Mouse (Mus musculus): ENCODE data around the gene Sbds.

The Sbds gene

DNA sequence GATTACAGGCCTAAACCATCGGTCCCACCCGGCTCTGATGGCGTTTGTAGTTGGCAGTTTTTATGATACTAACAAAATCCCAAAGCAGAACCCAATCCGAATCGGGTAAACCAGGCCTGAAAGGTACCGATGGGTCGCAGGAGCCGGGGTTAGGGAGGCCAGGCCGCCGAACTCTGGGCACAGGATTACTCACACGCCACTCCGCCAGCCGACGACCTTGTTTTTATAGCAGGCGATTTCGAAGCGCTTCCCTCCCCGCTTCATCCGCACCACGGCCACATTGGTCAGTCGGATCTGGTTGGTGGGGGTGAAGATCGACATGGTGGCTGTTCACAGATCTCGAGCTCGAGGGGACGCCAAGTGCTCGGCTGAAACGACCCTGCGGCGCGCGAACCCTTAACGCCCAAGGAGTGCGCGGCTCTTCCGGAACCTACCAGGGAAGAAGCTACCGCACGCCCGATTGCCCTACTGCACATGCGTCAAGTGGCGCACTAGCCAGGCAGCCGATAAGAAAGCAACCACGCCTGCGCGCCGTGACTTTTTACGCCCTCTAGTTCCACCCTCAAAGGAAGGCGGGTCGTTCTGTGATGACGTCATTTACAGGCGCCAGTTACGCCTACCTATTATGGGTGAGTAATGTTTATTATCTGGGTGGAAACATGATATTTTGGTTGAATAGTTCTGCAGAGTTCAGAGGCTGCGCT, at the start of gene Sbds, which contains the start of gene Tyw1:
Gene Sbds, minus strand, starts transcription at position 514 of the 704 bp plus-strand sequence.
Gene Tyw1, plus strand, starts transcription at position 603 of the 704 bp plus-strand sequence.
- DNase-seq = peak; percentile 98

DNA sequence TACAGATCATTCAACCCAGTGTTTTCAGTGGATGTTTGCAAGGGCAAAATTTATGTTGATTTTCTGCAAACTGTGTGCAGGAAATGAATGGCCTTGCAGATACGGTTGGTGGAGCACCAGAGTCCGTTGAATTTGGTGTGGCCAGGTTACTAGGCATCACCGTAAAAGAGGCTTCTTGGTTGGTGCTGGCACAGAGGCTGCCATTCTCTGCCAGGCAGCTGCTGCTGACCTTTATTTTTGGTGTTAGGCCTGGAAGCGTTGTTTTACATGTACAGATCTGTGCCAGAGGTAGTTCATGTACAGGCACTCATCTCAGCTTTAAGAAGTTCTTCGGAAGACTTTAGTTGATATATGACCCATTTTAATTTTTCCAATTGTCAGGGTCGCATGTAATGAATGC, 48.3 kb upstream of the Sbds start:
- no peak for DNase-seq

DNA sequence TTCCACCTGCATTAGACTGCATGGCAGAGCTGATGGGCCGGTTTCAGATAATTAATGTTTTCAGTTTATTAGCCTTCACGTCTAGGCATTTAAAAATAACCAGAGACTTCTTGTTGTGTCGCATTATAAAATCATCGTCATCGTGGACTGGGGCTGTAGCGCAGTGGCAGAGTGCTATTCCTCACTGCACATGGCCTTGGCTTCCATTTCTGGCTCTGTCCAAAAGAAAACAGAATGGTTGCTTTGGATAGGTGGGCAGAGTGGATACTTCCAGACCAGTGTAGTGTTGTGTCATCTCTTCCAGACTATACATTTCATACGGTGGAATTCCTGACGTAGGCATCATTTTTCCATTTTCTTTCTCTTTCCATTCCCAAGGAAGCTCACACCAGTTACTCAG, 44.2 kb upstream of the Sbds start:
- DNase-seq = no peak

- DNase-seq = no peak
Observed at GRCm38 (mm10) chr5:130298831-130299460, 43.6 kb upstream of the Sbds start.

GRCm38 (mm10) chr5:130296071-130296470, 40.7 kb upstream of the Sbds start:
- DNase-seq = no peak

- no peak for DNase-seq
Observed at GRCm38 (mm10) chr5:130294598-130294997, 39.3 kb upstream of the Sbds start.

DNA sequence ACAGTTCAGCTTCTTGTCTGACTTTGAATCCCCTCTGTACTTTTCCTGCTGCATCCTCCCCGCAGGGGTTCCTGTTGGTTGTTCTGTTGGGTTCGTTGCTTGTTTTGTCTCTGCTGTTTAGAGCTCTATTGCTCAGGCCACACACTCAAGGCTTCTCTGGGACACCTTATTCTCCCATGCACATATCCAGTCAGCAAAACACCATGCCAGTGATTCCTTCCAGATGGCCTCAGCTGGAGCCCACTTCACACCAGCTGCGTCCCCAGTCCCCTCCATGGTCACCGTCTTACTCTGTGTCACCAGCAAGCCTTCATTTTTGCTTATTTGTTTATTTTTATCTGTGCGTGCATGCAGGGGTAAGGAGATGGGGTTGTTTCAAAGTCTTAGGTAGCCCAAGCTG, 38.6 kb upstream of the Sbds start:
- DNase-seq = no peak

DNA sequence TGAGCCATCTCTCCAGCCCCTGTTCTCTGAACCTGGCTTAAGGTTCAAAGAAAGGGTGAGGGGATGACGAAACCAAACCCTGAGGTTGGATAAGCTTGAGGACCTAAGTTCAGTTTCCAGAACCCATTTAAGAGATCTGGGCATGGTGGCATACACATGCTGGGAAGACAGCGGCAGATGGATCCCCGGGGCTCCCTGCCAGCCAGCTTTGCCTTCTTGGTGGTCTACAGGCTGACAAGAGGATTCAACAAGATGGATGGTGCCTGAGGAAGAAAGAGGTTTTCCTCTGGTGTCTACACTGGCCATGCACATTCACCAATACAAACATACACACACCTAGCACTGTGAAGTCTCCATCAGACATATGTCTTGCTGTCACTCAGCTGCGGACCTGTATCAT, 37.6 kb upstream of the Sbds start:
- DNase-seq = no peak

GRCm38 (mm10) chr5:130290775-130291174, 35.4 kb upstream of the Sbds start:
- peak; percentile 68 for DNase-seq

DNA sequence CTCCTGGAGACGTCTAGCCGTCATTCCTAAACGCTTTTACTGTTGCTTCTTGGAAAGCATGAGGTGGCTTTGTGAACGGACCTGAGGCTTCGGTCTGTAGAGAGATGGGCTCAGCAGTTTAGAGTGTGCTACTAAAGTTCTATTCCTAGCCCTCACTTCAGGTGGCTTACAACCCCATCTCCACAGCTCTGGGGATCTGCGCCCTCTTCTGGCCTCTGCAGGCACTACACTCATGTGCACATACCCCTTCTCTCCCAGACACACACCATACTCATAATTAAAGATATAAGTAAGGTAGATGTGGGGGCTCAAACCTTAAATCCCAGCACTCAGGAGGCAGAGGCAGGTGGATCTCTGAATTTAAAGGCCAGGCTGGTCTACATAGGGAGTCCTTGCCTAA, 34.9 kb upstream of the Sbds start:
- DNase-seq = no peak

- no peak for DNase-seq
Observed at GRCm38 (mm10) chr5:130288106-130288505, 32.8 kb upstream of the Sbds start.

DNA sequence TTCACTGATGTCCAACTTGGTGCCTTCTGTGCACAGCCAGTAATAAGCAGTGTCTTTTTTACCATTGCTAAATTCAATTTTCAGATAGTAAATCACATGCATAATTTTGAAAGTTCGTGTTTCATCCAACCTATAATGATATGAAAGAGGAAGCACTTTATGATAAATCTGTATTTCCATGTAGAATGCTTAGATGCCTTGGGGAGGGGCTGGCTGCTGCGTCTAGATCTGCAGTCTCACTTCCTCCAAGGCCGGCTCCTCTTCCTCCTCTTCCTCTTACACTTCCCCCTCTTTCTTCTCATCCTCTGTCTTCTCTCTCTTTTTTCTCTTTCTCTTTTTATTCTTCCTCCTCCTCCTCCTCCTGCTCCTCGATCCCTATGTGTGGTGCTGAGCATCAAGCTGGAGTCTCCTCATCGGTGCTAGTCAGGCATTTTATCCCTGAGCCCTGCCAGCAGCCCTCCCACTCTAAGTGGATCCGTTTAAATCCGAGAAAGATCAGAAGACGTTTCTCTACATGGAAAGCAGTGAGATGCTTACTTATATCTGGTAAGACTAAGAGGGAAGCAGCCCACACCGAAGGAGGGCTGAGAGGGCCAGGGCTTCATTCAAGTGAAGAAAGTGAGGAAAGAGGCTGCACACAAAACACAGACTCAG, 27.9 kb upstream of the Sbds start:
- no peak for DNase-seq

GRCm38 (mm10) chr5:130278011-130278472, 22.7 kb upstream of the Sbds start:
- DNase-seq = no peak

DNA sequence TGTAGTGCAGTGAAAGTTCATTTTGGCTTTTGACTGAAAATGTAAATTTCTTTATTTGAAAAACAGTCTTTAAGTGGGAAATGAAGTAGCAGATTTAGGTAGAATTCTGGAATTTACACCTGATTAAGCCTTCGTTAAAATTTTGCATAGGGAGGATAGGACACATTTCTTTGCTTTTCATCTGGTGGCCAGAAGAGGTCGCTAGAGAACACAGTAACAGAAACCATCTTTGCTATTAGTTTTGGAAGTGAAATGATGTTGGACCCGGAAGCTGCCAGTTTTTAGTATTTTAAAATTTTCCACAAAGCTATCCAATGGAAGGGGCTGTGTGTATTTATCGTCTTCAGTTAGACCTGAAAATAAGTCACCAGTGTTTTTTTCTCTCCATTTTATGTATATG, 20.2 kb upstream of the Sbds start:
- peak; percentile 42 for DNase-seq

DNA sequence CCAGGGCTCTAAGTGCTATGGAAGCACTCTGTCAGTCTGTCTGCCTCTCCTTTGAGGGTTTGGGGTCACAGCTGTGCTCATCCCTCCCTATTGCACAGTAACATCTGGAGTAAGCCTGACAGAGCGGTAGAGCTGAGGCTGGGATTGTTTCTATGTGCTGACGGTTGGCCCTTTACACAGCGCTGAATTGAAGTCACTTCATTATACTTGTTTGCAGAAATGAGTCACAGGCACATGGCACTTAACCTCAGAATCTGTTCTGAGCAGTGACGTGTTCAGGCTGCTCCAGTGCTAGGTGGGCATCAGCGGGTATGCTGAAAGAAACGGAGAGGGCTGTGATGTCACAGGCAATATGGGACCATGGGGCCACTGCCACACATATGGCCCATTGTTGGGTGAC, 17.7 kb upstream of the Sbds start:
- DNase-seq = no peak

- no peak for DNase-seq
Observed at GRCm38 (mm10) chr5:130272344-130272743, 17.0 kb upstream of the Sbds start.

DNA sequence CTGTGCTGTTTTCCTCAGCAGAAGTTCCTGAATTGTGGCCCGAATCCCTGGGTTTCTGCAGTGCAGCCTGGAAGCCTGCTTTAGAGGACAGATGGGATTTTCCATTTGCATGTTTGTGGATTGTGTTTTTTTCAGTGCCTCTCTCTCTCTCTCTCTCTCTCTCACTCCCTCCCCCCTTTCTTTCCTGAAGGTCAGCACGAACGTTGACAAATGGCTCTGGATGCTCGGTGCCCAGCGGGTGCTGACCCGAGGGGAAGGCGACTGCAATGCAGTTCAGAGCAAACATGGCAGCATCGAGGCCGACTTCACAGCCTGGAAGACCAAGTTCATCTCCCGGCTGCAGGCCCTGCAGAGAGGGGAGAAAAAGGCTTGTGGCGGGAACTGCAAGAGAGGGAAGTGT, 13.6 kb upstream of the Sbds start:
- DNase-seq = no peak

- no peak for DNase-seq
Observed at GRCm38 (mm10) chr5:130267316-130267715, 12.0 kb upstream of the Sbds start.

GRCm38 (mm10) chr5:130266651-130267050, 11.3 kb upstream of the Sbds start:
- no peak for DNase-seq

DNA sequence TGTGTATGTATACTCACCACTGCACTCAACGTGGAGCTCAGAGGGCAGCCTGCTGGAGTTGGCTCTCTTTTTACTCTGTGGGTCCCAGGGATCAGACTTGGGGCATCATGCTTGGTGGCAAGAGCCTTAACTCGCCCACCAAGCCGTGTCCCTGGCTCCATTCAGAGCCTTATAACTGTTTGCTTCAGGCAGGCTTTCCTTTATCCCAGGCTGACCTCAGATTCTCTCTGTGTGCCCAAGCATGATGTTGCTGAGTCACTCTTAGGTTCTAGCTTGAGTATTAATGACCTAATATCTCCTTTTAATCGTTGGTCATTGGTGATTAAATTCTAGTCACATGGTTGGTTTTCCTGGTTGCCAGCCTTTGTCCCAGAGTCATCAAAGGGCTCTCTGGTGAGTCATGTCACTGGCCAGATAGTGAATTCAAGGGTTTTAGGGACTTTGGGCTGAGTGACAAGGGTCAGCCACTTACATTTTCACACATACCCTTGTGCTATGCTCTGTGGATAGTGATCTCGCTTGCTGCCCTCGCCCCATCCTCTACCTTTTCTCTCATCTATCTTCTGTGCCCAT, 9.2 kb upstream of the Sbds start:
- DNase-seq = no peak

DNA sequence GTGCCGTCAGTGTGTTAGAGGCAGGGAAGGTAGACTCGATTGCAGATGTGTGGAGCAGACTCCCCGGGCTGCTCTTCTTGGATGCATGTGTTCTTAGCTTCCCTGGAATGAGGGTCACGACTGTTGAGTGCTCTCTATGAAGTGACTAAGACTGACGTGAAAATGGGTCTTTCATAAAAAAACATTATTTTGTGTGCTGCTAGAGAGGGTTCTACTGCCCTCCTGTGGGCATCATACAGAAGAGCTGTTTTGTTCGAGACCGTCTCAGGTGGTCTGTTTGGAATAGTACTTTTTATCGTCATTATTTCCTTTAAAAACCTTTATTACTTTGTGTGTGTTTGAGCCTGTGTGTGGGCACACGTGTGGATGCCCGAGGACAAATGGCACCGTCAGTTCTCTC, 8.1 kb upstream of the Sbds start:
- no peak for DNase-seq

- no peak for DNase-seq
Observed at GRCm38 (mm10) chr5:130257303-130257702, 2.0 kb upstream of the Sbds start.

DNA sequence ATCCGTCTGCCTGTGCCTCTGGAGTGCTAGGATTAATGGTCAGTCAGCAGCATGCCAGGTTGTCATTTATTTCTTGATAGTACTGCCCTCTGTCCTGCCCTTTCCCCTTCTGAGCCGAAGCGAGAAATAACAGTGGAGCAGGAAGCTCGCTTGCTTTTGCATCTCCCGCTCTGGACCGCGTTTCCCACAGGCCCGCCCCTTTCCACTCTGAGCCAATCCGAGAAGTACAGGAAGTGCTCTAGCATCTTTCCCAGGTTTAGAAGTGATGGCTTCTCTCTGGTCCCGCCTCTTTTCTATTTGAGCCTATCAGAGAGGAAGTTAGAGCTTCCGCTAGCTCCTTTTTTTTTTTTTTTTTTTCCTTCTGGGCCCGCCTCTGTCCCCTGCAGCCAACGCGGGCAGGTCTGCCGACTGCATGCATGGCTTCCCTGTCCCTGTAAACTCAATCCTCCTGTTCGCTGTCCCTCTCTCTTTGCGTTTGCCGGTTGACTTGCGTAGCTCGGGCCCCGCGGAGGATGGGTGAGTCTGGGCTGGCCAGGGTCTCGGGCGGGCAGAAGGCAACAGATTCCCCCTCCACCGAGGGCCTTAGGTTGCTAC, 1.4 kb upstream of the Sbds start:
- DNase-seq = peak; percentile 96

All from right cerebral cortex, adult 18-20 months (tissue).